Mouse (Mus musculus): ENCODE measurements around the gene Ulk4.
"Not testable (repeated sequence)": the region's sequence is repeated elsewhere in the genome, so short reads cannot be mapped to it uniquely, and the experiment has no call there.

The Ulk4 gene

GRCm38 (mm10) chr9:121250854-121251253 lies 26.1 kb downstream of the Ulk4 start:
- DNase-seq (ENCODE audit: low read depth, low spot score) = no peak

DNA sequence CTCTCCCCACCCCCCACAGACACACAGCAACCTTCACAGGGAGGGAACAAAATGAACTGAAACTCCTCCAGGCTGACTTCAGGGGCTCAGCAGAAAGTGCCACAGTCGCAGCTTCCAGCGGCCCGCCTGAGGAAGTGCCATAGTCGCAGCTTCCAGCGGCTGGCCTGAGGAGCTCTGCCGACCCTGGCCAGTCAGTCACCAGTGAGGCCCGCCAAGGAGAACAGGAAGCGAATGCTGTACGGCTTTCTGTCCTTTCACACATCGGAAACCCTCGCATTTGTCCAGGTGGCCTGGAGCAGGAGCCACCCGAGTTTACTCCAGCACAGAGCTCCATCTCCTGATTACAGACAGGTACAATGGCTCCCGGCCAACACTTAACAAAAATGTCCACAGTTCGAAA lies 27.2 kb downstream of the Ulk4 start:
- no peak for DNase-seq (ENCODE audit: low read depth, low spot score)

GRCm38 (mm10) chr9:121247956-121248775 lies 28.8 kb downstream of the Ulk4 start:
- DNase-seq (ENCODE audit: low read depth, low spot score) = peak; percentile 93

GRCm38 (mm10) chr9:121247047-121247446 lies 29.9 kb downstream of the Ulk4 start:
- DNase-seq (ENCODE audit: low read depth, low spot score) = no peak

GRCm38 (mm10) chr9:121242331-121242730 lies 34.7 kb downstream of the Ulk4 start:
- no peak for DNase-seq (ENCODE audit: low read depth, low spot score)

- DNase-seq (ENCODE audit: low read depth, low spot score) = peak; percentile 39
Observed at GRCm38 (mm10) chr9:121241806-121242205, 35.2 kb downstream of the Ulk4 start.

GRCm38 (mm10) chr9:121241366-121241765 lies 35.6 kb downstream of the Ulk4 start:
- no peak for DNase-seq (ENCODE audit: low read depth, low spot score)

GRCm38 (mm10) chr9:121240242-121240641 lies 36.8 kb downstream of the Ulk4 start:
- peak; percentile 73 for DNase-seq (ENCODE audit: low read depth, low spot score)

DNA sequence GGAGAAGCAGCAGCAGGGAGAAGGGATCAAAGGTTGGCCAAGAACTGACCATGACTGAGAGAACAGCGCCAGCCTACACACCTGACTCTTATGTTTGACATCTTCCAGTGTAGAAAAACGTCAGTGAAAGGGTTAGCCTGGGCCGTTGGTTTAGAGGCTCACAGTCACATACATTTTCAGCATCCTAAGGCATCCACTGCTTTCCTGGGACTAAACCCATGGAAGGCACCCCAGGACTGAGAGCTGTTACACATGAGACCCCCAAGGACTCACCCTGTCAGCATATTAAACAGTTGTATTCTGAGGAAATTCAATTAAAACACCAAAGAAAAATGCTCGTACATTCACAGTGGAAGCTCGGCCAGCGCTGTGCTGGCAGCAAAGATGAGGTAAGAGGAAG lies 37.4 kb downstream of the Ulk4 start:
- no peak for DNase-seq (ENCODE audit: low read depth, low spot score)

DNA sequence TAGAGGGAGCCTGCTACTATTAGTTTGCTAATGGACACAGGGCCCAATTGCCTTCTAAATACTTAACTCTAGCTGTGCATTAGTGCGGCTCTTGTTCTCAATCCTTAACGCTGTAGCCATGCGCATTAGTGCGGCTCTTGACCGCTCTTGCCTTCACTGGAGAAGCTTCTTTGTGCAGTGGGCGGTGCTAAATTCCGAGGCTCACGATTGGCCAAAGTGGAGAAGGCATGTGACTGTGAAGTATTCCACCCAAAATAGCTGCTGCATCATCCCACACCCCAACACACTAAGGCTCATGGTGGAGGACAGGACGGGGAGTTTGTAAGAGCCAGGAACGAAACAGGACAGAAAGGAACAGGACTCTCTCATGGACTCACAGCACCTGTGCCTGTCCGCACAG lies 58.4 kb downstream of the Ulk4 start:
- DNase-seq (ENCODE audit: low read depth, low spot score) = no peak

- DNase-seq (ENCODE audit: low read depth, low spot score) = no peak
Observed at GRCm38 (mm10) chr9:121218230-121218629, 58.8 kb downstream of the Ulk4 start.

DNA sequence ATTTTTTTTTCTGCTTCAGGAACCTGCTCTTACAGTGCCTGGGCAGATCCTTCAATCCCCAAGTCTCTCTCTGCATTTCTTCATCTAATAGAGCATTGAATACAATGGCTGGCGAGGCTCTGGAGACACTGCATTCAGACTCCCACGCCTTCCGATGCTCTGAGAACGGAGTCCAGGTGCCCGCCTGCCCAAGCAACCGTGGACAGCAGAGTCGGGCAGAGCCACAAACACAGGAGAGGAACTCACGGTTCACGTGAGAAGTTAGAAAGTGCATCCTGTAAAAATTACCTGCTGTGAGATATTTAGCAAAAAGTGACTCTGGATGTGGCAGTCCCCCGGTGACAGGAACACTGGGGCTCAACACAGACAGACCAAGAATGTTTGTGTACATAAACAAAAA lies 59.3 kb downstream of the Ulk4 start:
- DNase-seq (ENCODE audit: low read depth, low spot score) = no peak

DNA sequence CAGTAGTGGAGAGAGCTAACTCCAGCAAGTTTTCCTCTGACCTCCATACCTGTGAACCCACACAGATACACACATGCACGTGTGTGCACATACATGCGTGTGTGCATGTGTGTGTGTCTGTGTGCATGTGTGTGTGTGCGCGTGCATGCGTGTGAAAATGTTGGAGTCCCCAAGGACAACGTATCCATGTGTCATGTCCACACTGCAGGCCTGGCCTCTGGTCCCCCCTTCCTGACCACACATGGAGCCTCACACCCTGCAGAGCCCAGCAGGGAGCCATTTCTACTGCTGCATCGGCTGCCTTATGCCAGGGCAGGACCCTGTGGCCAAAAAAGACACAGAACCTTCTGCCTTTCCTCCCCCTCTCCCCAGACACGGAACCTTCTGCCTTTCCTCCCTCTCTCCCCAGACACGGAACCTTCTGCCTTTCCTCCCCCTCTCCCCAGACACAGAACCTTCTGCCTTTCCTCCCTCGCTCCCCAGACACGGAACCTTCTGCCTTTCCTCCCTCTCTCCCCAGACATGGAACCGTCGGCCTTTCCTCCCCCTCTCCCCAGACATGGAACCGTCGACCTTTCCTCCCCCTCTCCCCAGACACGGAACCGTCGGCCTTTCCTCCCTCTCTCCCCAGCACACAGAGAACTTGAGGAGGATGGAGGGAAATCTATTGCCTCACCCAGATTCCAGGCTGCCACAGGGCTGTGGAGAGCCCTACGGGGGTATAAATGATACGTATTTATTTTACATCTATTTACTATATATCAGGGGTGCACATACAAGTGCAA lies 60.3 kb downstream of the Ulk4 start:
- no peak for DNase-seq (ENCODE audit: low read depth, low spot score)

GRCm38 (mm10) chr9:121215349-121216000 lies 61.5 kb downstream of the Ulk4 start:
- DNase-seq (ENCODE audit: low read depth, low spot score) = peak; percentile 71

DNA sequence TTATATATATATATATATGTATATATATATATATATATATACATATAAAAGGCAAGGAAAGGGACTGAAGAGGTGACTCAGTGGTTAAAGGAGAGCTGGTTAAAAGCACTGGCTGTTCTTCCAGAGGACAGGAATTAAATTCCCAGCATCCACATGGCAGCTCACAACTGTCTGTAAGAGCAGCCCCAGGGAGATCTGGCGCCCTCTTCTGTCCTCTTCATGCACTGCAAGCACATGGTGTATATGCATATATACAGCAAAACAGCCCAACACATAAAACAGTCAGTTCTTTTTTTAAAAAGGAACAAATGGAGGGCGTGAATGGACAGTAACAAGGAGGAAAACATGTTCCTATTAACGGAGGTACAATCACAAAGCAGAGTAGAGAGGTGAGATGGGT lies 64.7 kb downstream of the Ulk4 start:
- DNase-seq (ENCODE audit: low read depth, low spot score) = peak; percentile 28

DNA sequence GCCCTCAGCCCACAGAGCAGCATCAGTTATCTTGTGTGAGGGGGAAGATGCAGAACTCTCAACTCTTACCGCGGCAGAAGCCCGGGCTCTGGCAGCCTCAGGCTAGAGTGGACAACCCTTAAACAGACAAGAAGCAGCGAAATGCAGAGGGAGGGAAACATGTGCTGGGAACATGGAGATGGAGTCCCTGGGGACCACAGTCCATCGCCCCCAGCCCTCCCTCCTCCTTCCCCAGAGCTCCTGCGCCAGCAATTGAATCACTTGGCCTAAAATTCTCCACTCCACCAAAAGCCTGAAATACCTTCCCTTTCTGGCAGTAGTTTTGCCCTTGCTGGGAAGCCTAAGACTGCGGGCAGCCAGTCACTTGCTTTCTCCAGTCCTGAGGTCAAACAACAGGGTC lies 72.0 kb downstream of the Ulk4 start:
- DNase-seq (ENCODE audit: low read depth, low spot score) = no peak

DNA sequence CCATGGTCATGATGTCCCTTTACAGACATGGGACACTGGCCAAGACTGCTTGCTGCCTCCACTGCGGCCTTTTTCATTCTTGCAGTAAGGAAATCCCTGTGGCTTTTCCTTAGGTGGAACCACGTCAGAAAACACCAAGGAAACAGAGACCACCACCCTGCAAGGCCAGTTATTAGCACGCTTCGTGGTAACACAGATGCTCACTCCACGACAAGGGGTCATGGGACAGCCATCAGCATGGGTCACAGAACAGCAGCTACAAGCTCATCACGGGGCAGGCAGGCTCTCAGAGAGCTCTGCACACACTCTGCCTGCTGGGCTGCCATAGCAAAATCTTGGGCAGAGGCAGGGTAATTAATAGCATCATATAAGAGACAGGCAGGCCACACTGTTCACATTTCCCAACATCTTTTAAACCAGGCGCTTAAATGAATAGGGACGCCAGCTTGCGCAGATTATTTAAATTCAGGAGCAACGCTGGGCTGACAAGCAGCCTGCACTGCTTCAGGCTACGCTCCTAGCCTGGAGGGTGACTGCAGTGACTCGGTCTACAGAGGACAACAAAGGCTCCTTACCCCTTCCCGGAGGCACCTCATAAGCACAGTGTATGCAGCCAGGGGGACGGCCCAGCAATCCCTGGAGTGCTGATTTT lies 72.7 kb downstream of the Ulk4 start:
- no peak for DNase-seq (ENCODE audit: low read depth, low spot score)

GRCm38 (mm10) chr9:121203686-121204085 lies 73.3 kb downstream of the Ulk4 start:
- no peak for DNase-seq (ENCODE audit: low read depth, low spot score)

GRCm38 (mm10) chr9:121199146-121199685 lies 77.8 kb downstream of the Ulk4 start:
- not testable (repeated sequence) for DNase-seq (ENCODE audit: low read depth, low spot score)

- DNase-seq (ENCODE audit: low read depth, low spot score) = no peak
Observed at GRCm38 (mm10) chr9:121196473-121196872, 80.5 kb downstream of the Ulk4 start.

DNA sequence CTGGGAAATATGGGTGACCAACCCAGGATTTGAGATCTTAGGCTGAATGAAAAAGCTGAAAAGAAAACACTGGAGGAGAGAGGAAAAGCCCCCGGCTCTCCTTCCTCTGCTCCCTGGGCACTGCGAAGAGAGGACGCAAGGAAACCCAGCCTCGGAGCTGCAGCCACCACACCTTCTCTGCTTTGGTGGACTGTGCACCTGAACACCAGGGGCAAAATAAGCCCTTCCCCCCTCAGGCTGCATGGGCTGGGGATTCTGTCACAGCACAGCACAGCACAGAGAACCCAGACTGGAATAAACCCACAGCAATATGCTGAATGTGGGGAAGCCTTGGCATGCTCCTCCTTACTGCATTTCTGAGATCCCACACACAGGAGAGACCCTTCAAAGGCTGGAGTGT lies 81.9 kb downstream of the Ulk4 start:
- no peak for DNase-seq (ENCODE audit: low read depth, low spot score)
